Mouse (Mus musculus) limb, embryonic 11.5 days (tissue): Measurements from ENCODE around the gene Gm17364. TPM values are rescaled to one million over a fixed set of nuclear protein-coding genes. Genes with fewer than 3 reads are reported as not detected.

Source experiments
- ATAC-seq: fragments of 200-750 bp; cut with Nextera tagmentation; 2 replicates; pipeline ENCODE4 v1.8.0; 2017; ENCODE audit warnings: low read depth; ENCODE audit not compliant: insufficient number of reproducible peaks, low FRiP score, low TSS enrichment
- DNase-seq: peaks from one replicate; pipeline ENCODE4 v3.0.0-alpha.2; 2015; ENCODE audit warnings: low spot score
- H3K27ac ChIP-seq: fragments of 300-500 bp; sonication (generic); replicated peaks from 2 replicates; pipeline ENCODE4 v1.5.1; 2014; ENCODE audit warnings: low read depth, mild to moderate bottlenecking, low read length
- H3K27me3 ChIP-seq: fragments of 300-500 bp; sonication (generic); 2 replicates; pipeline ENCODE4 v1.6.1; 2014; ENCODE audit warnings: mild to moderate bottlenecking, low read length, mixed read lengths; ENCODE audit not compliant: control insufficient read depth, insufficient read depth
- H3K36me3 ChIP-seq: fragments of 300-500 bp; sonication (generic); 2 replicates; pipeline ENCODE4 v1.6.1; 2014; ENCODE audit warnings: mild to moderate bottlenecking, low read length, moderate library complexity, mixed read lengths; ENCODE audit not compliant: control insufficient read depth, insufficient read depth
- H3K4me1 ChIP-seq: fragments of 300-500 bp; sonication (generic); 2 replicates; pipeline ENCODE4 v1.6.1; 2014; ENCODE audit warnings: low read length, mixed read lengths; ENCODE audit not compliant: control insufficient read depth, insufficient read depth
- H3K4me2 ChIP-seq: fragments of 300-500 bp; sonication (generic); 2 replicates; pipeline ENCODE4 v1.6.1; 2014; ENCODE audit warnings: low read depth, mild to moderate bottlenecking, moderate library complexity; ENCODE audit not compliant: severe bottlenecking
- H3K4me3 ChIP-seq: fragments of 300-500 bp; sonication (generic); 2 replicates; pipeline ENCODE4 v1.5.1; 2014; ENCODE audit warnings: low read depth, low read length
- H3K9ac ChIP-seq: fragments of 300-500 bp; sonication (generic); 2 replicates; pipeline ENCODE4 v1.6.1; 2014; ENCODE audit warnings: mild to moderate bottlenecking, low read length
- H3K9me3 ChIP-seq: fragments of 300-500 bp; sonication (generic); 2 replicates; pipeline ENCODE4 v1.6.1; 2016; ENCODE audit warnings: low read length; ENCODE audit not compliant: control insufficient read depth
- WGBS: fragments of 180-500 bp; shearing (Covaris S2); extraction: QIAGEN DNeasy Blood & Tissue Kit; methylation state at CpG from one replicate; pipeline ENCODE4 v1.1.7; 2014; 5-methylcytosine and 5-hydroxymethylcytosine counted together
- polyA plus RNA-seq: library from polyadenylated mRNA; unstranded; fragments of >200 nt; fragmentation: Nextera tagmentation; extraction: Ambion mirVana; gene quantifications from 2 replicates; pipeline ENCODE4 v1.2.1, GENCODE M21; 2014

The Gm17364 gene
- polyA plus RNA-seq = not detected in 2 replicates

GRCm38 (mm10) chr13:41273927-41274650, at the start of gene Gm17364:
Gene Gm17364 (minus strand): TSS chr13:41273977.
- ATAC-seq = no peak
- Histone ChIP-seq H3K9me3 (no peaks in the 10 kb centered on the region), H3K36me3 (no peaks in the 10 kb centered on the region), H3K9ac (no peak within 1 kb of the TSS), H3K27me3 (no peaks in the 10 kb centered on the region), H3K4me2 (no peak within 1 kb of the TSS), H3K4me3 (no peak within 1 kb of the TSS), H3K4me1 (no peaks in the 10 kb centered on the region), H3K27ac (no peak within 1 kb of the TSS)
- 92% methylated on average over 10 of the region's 10 CpGs for WGBS
- DNase-seq = no peak

GRCm38 (mm10) chr13:41321433-41321832, 47.7 kb upstream of the Gm17364 start:
- Histone ChIP-seq H3K27ac (no peak overlapping the region), H3K9me3 (no peaks in the 10 kb centered on the region), H3K4me3 (no peak overlapping the region), H3K9ac (no peak overlapping the region), H3K4me1 (no peaks in the 10 kb centered on the region), H3K27me3 (no peaks in the 10 kb centered on the region), H3K4me2 (no peak overlapping the region), H3K36me3 (no peaks in the 10 kb centered on the region)
- no peak for DNase-seq
- 82% methylated on average over 3 of the region's 3 CpGs for WGBS
- ATAC-seq = no peak

- Histone ChIP-seq H3K27me3 (no peaks in the 10 kb centered on the region), H3K27ac (no peak overlapping the region), H3K9ac (no peak overlapping the region), H3K4me2 (no peak overlapping the region), H3K36me3 (no peaks in the 10 kb centered on the region), H3K4me3 (no peak overlapping the region), H3K4me1 (no peaks in the 10 kb centered on the region), H3K9me3 (no peaks in the 10 kb centered on the region)
- 90% methylated on average over 5 of the region's 5 CpGs for WGBS
- ATAC-seq = no peak
- DNase-seq = no peak
Measured at GRCm38 (mm10) chr13:41320749-41321148, 47.0 kb upstream of the Gm17364 start.

GRCm38 (mm10) chr13:41302716-41303115, 28.9 kb upstream of the Gm17364 start:
- Histone ChIP-seq H3K9me3 (no peaks in the 10 kb centered on the region), H3K4me2 (no peak overlapping the region), H3K36me3 (no peaks in the 10 kb centered on the region), H3K27ac (no peak overlapping the region), H3K9ac (no peak overlapping the region), H3K4me1 (no peaks in the 10 kb centered on the region), H3K4me3 (no peak overlapping the region), H3K27me3 (no peaks in the 10 kb centered on the region)
- ATAC-seq (no peak), DNase-seq (peak; percentile 81)
- WGBS = 61% methylated on average over 10 of the region's 10 CpGs

- DNase-seq = no peak
- Histone ChIP-seq H3K4me3 (no peak overlapping the region), H3K9ac (no peak overlapping the region), H3K27ac (no peak overlapping the region), H3K9me3 (no peaks in the 10 kb centered on the region), H3K4me1 (no peaks in the 10 kb centered on the region), H3K4me2 (no peak overlapping the region), H3K27me3 (no peaks in the 10 kb centered on the region), H3K36me3 (no peaks in the 10 kb centered on the region)
- WGBS = 63% methylated on average over 4 of the region's 4 CpGs
- no peak for ATAC-seq
Measured at GRCm38 (mm10) chr13:41300037-41300436, 26.3 kb upstream of the Gm17364 start.

- Histone ChIP-seq H3K4me2 (no peak overlapping the region), H3K36me3 (no peaks in the 10 kb centered on the region), H3K4me1 (no peaks in the 10 kb centered on the region), H3K27ac (no peak overlapping the region), H3K9me3 (no peaks in the 10 kb centered on the region), H3K27me3 (no peaks in the 10 kb centered on the region), H3K4me3 (no peak overlapping the region), H3K9ac (no peak overlapping the region)
- ATAC-seq = no peak
- no peak for DNase-seq
- WGBS = 32% methylated on average over 5 of the region's 5 CpGs
Measured at GRCm38 (mm10) chr13:41298996-41299395, 25.2 kb upstream of the Gm17364 start.

- no peak for ATAC-seq
- 40% methylated on average over 2 of the region's 2 CpGs for WGBS
Measured at GRCm38 (mm10) chr13:41298533-41298932, 24.8 kb upstream of the Gm17364 start.

GRCm38 (mm10) chr13:41296396-41296795, 22.6 kb upstream of the Gm17364 start:
- Histone ChIP-seq H3K4me2 (no peak overlapping the region), H3K4me1 (no peaks in the 10 kb centered on the region), H3K9ac (no peak overlapping the region), H3K9me3 (no peaks in the 10 kb centered on the region), H3K27me3 (no peaks in the 10 kb centered on the region), H3K27ac (no peak overlapping the region), H3K4me3 (no peak overlapping the region), H3K36me3 (no peaks in the 10 kb centered on the region)
- 89% methylated on average over 10 of the region's 10 CpGs for WGBS
- DNase-seq (no peak), ATAC-seq (no peak)

More at GRCm38 (mm10) chr13:41298533-41298932, 24.8 kb upstream of the Gm17364 start:
- no peak for DNase-seq
- no peak overlapping the region for H3K9ac ChIP-seq
- no peak overlapping the region for H3K4me2 ChIP-seq
- no peaks in the 10 kb centered on the region for H3K9me3 ChIP-seq
- H3K27me3 ChIP-seq = no peaks in the 10 kb centered on the region
- H3K4me3 ChIP-seq = no peak overlapping the region
- no peaks in the 10 kb centered on the region for H3K4me1 ChIP-seq
- H3K27ac ChIP-seq = no peak overlapping the region
- no peaks in the 10 kb centered on the region for H3K36me3 ChIP-seq

- H3K9ac ChIP-seq = no peak overlapping the region
- H3K4me1 ChIP-seq = no peaks in the 10 kb centered on the region
- WGBS = 78% methylated on average over 6 of the region's 6 CpGs
- DNase-seq = no peak
- H3K36me3 ChIP-seq = no peaks in the 10 kb centered on the region
- H3K27me3 ChIP-seq = no peaks in the 10 kb centered on the region
- no peak overlapping the region for H3K27ac ChIP-seq
- H3K4me2 ChIP-seq = no peak overlapping the region
- ATAC-seq = no peak
- no peaks in the 10 kb centered on the region for H3K9me3 ChIP-seq
- H3K4me3 ChIP-seq = no peak overlapping the region
Measured at GRCm38 (mm10) chr13:41295886-41296285, 22.1 kb upstream of the Gm17364 start.
